Mouse (Mus musculus) megakaryocyte, embryonic 14.5 days (primary cell): ENCODE measurements at regions not wholly inside any gene's neighbourhood (a gene's known extent, or its start where the extent isn't known, plus 50 kb on each side); places are given as distances from the start of the nearest gene placed in this dataset.

ENCODE experiments used
- H3K27me3 ChIP-seq: replicated peaks from 2 replicates; pipeline ENCODE3; 2012; ENCODE audit warnings: inconsistent platforms
- H3K36me3 ChIP-seq: replicated peaks from 2 replicates; pipeline ENCODE3; 2012; ENCODE audit warnings: low read length, inconsistent platforms, mixed read lengths
- H3K4me1 ChIP-seq: 2 replicates; pipeline ENCODE4 v1.6.1; 2012; ENCODE audit warnings: inconsistent platforms
- H3K4me3 ChIP-seq: replicated peaks from 2 replicates; pipeline ENCODE3; 2012; ENCODE audit warnings: moderate library complexity, mild to moderate bottlenecking, inconsistent platforms
- H3K9me3 ChIP-seq: 2 replicates; pipeline ENCODE4 v1.6.1; 2012; ENCODE audit warnings: inconsistent platforms
- FLI1 ChIP-seq: IDR thresholded peaks from 2 replicates; pipeline ENCODE4 v1.6.1; 2012; ENCODE audit warnings: low read length, inconsistent platforms, mixed read lengths
- GATA1 ChIP-seq: IDR thresholded peaks from 3 replicates; pipeline ENCODE4 v1.6.1; 2012; ENCODE audit warnings: mixed read lengths, low read length, inconsistent platforms, borderline replicate concordance

- Histone ChIP-seq H3K36me3 (no peaks in the 10 kb centered on the region), H3K4me3 (no peak overlapping the region), H3K27me3 (peaks cover 12% of the 10 kb centered on the region), H3K9me3 (peaks cover 20% of the 10 kb centered on the region), H3K4me1 (no peaks in the 10 kb centered on the region)
- TF ChIP-seq FLI1 (no peak), GATA1 (no peak)
These were observed 150.7 kb upstream of the A230072I06Rik start for GRCm38 (mm10) chr8:12127801-12128490.

- Histone ChIP-seq H3K4me3 (no peak overlapping the region), H3K27me3 (peaks cover 12% of the 10 kb centered on the region), H3K36me3 (no peaks in the 10 kb centered on the region), H3K9me3 (peaks cover 4% of the 10 kb centered on the region; the same call in 1 of the 2 replicates), H3K4me1 (no peaks in the 10 kb centered on the region)
- TF ChIP-seq FLI1 (no peak), GATA1 (no peak)
These were observed 148.0 kb upstream of the A230072I06Rik start for GRCm38 (mm10) chr8:12130591-12130990.

GRCm38 (mm10) chr8:12134200-12134599 is 144.4 kb upstream of the A230072I06Rik start:
- peaks cover 8% of the 10 kb centered on the region for H3K27me3 ChIP-seq
- TF ChIP-seq GATA1 (no peak), FLI1 (no peak)
- no peaks in the 10 kb centered on the region for H3K4me1 ChIP-seq
- no peak overlapping the region for H3K4me3 ChIP-seq
- no peaks in the 10 kb centered on the region for H3K36me3 ChIP-seq
- peaks cover 2% of the 10 kb centered on the region; the same call in 1 of the 2 replicates for H3K9me3 ChIP-seq

- Histone ChIP-seq H3K9me3 (peaks cover 2% of the 10 kb centered on the region; the same call in 1 of the 2 replicates), H3K4me1 (no peaks in the 10 kb centered on the region), H3K4me3 (no peak overlapping the region), H3K27me3 (peaks cover 13% of the 10 kb centered on the region), H3K36me3 (no peaks in the 10 kb centered on the region)
- no peak for TF ChIP-seq GATA1
- no peak for TF ChIP-seq FLI1
These were observed 143.0 kb upstream of the A230072I06Rik start for GRCm38 (mm10) chr8:12135392-12136177.

- no peak overlapping the region for H3K4me3 ChIP-seq
- peaks cover 2% of the 10 kb centered on the region; the same call in 1 of the 2 replicates for H3K9me3 ChIP-seq
- peaks cover 15% of the 10 kb centered on the region for H3K27me3 ChIP-seq
- no peaks in the 10 kb centered on the region for H3K36me3 ChIP-seq
- no peaks in the 10 kb centered on the region for H3K4me1 ChIP-seq
- TF ChIP-seq GATA1 (no peak), FLI1 (no peak)
These were observed 142.5 kb upstream of the A230072I06Rik start for GRCm38 (mm10) chr8:12136178-12136455.

- Histone ChIP-seq H3K4me3 (no peak overlapping the region), H3K4me1 (no peaks in the 10 kb centered on the region), H3K27me3 (peaks cover 15% of the 10 kb centered on the region), H3K9me3 (peaks cover 2% of the 10 kb centered on the region; the same call in 1 of the 2 replicates), H3K36me3 (no peaks in the 10 kb centered on the region)
- TF ChIP-seq FLI1 = no peak
- no peak for TF ChIP-seq GATA1
These were observed 141.1 kb upstream of the A230072I06Rik start for GRCm38 (mm10) chr8:12137496-12137895.

- Histone ChIP-seq H3K36me3 (no peaks in the 10 kb centered on the region), H3K4me3 (no peak overlapping the region), H3K9me3 (peaks cover 2% of the 10 kb centered on the region; the same call in 1 of the 2 replicates), H3K4me1 (no peaks in the 10 kb centered on the region), H3K27me3 (peaks cover 15% of the 10 kb centered on the region)
- TF ChIP-seq GATA1 (no peak), FLI1 (no peak)
These were observed 140.7 kb upstream of the A230072I06Rik start for GRCm38 (mm10) chr8:12137913-12138312.

- no peaks in the 10 kb centered on the region for H3K4me1 ChIP-seq
- TF ChIP-seq FLI1 (no peak), GATA1 (no peak)
- H3K9me3 ChIP-seq = no peaks in the 10 kb centered on the region
These were observed 126.9 kb upstream of the A230072I06Rik start for GRCm38 (mm10) chr8:12151679-12152078.

GRCm38 (mm10) chr8:12152825-12153224 is 125.8 kb upstream of the A230072I06Rik start:
- TF ChIP-seq FLI1 (no peak), GATA1 (no peak)
- peaks cover 6% of the 10 kb centered on the region for H3K27me3 ChIP-seq
- no peaks in the 10 kb centered on the region for H3K9me3 ChIP-seq
- H3K36me3 ChIP-seq = no peaks in the 10 kb centered on the region
- H3K4me3 ChIP-seq = no peak overlapping the region
- H3K4me1 ChIP-seq = no peaks in the 10 kb centered on the region

More at GRCm38 (mm10) chr8:12151679-12152078, 126.9 kb upstream of the A230072I06Rik start:
- no peak overlapping the region for H3K4me3 ChIP-seq
- peaks cover 6% of the 10 kb centered on the region for H3K27me3 ChIP-seq
- no peaks in the 10 kb centered on the region for H3K36me3 ChIP-seq

- Histone ChIP-seq H3K4me1 (no peaks in the 10 kb centered on the region), H3K36me3 (no peaks in the 10 kb centered on the region), H3K27me3 (peaks cover 6% of the 10 kb centered on the region), H3K4me3 (no peak overlapping the region), H3K9me3 (no peaks in the 10 kb centered on the region)
- TF ChIP-seq FLI1 (no peak), GATA1 (no peak)
These were observed 121.7 kb upstream of the A230072I06Rik start for GRCm38 (mm10) chr8:12156893-12157292.
